Mouse (Mus musculus) stomach, postnatal 0 days (tissue): ENCODE data around the gene Il16. TPM values are rescaled to one million over a fixed set of nuclear protein-coding genes. Genes with fewer than 3 reads are reported as not detected.

Experiments
- ATAC-seq: fragments of 200-750 bp; cut with Nextera tagmentation; 2 replicates; pipeline ENCODE4 v1.8.0; 2017; ENCODE audit not compliant: low FRiP score, low TSS enrichment
- DNase-seq: peaks from one replicate; pipeline ENCODE4 v3.0.0-alpha.2; 2016; ENCODE audit warnings: low spot score
- H3K27ac ChIP-seq: fragments of 300-500 bp; sonication (generic); replicated peaks from 2 replicates; pipeline ENCODE4 v1.5.1; 2014; ENCODE audit warnings: mild to moderate bottlenecking, control low read depth
- H3K27me3 ChIP-seq: fragments of 300-500 bp; sonication (generic); 2 replicates; pipeline ENCODE4 v1.6.1; 2014; ENCODE audit warnings: low read length; ENCODE audit not compliant: control insufficient read depth, insufficient read depth
- H3K36me3 ChIP-seq: fragments of 300-500 bp; sonication (generic); 2 replicates; pipeline ENCODE4 v1.6.1; 2014; ENCODE audit warnings: low read length, mixed read lengths; ENCODE audit not compliant: control insufficient read depth, insufficient read depth
- H3K4me1 ChIP-seq: fragments of 300-500 bp; sonication (generic); replicated peaks from 2 replicates; pipeline ENCODE4 v1.6.1; 2014; ENCODE audit warnings: antibody characterized with exemption; ENCODE audit not compliant: control insufficient read depth, insufficient read depth
- H3K4me2 ChIP-seq: fragments of 300-500 bp; sonication (generic); replicated peaks from 2 replicates; pipeline ENCODE4 v1.6.1; 2014; ENCODE audit warnings: low read depth, mild to moderate bottlenecking, control low read depth, moderate library complexity
- H3K4me3 ChIP-seq: fragments of 300-500 bp; sonication (generic); 2 replicates; pipeline ENCODE4 v1.5.1; 2014; ENCODE audit warnings: low read depth, low read length, control low read depth
- H3K9ac ChIP-seq: fragments of 300-500 bp; sonication (generic); 2 replicates; pipeline ENCODE4 v1.6.1; 2014; ENCODE audit warnings: mild to moderate bottlenecking, low read length, control low read depth, mixed read lengths
- H3K9me3 ChIP-seq: fragments of 300-500 bp; sonication (generic); 2 replicates; pipeline ENCODE4 v1.6.1; 2016; ENCODE audit warnings: low read length; ENCODE audit not compliant: control insufficient read depth
- CTCF ChIP-seq: IDR thresholded peaks from 2 replicates; pipeline ENCODE4 v1.5.1; 2016; ENCODE audit warnings: antibody characterized with exemption, low read depth, mild to moderate bottlenecking, moderate library complexity
- EP300 ChIP-seq: optimal IDR thresholded peaks from 2 replicates; pipeline ENCODE3; 2016; ENCODE audit warnings: antibody characterized with exemption
- WGBS: fragments of 180-500 bp; shearing (Covaris S2); extraction: QIAGEN DNeasy Blood & Tissue Kit; methylation state at CpG from one replicate; pipeline ENCODE4 v1.1.7; 2014; 5-methylcytosine and 5-hydroxymethylcytosine counted together
- polyA plus RNA-seq: library from polyadenylated mRNA; unstranded; fragments of >200 nt; fragmentation: Nextera tagmentation; extraction: Ambion mirVana; gene quantifications from 2 replicates; pipeline ENCODE4 v1.2.1, GENCODE M21; 2015

The Il16 gene
- polyA plus RNA-seq, 1 experiment from 2014 or later, result 2.8 TPM

GRCm38 (mm10) chr7:83652498-83652897, 93.0 kb downstream of the Il16 start:
- ATAC-seq, result no peak
- H3K9me3 ChIP-seq, result no peaks in the 10 kb centered on the region
- no peak overlapping the region for H3K9ac ChIP-seq
- H3K4me1 ChIP-seq, result no peaks in the 10 kb centered on the region
- WGBS, result 83% methylated on average over 5 of the region's 5 CpGs
- peak; percentile 15; the same call in 1 of the 2 replicates for TF ChIP-seq CTCF
- no peak for TF ChIP-seq EP300
- no peaks in the 10 kb centered on the region for H3K27me3 ChIP-seq
- H3K27ac ChIP-seq, result no peak overlapping the region
- no peak for DNase-seq
- H3K36me3 ChIP-seq, result no peaks in the 10 kb centered on the region
- no peak overlapping the region for H3K4me3 ChIP-seq
- no peak overlapping the region for H3K4me2 ChIP-seq

GRCm38 (mm10) chr7:83650638-83651037, 94.9 kb downstream of the Il16 start:
- Histone ChIP-seq H3K27me3 (no peaks in the 10 kb centered on the region), H3K4me2 (no peak overlapping the region), H3K4me1 (no peaks in the 10 kb centered on the region), H3K36me3 (no peaks in the 10 kb centered on the region), H3K4me3 (no peak overlapping the region), H3K27ac (no peak overlapping the region), H3K9me3 (no peaks in the 10 kb centered on the region), H3K9ac (no peak overlapping the region)
- TF ChIP-seq EP300, result no peak
- TF ChIP-seq CTCF, result no peak
- DNase-seq (no peak), ATAC-seq (no peak)
- WGBS, result 84% methylated on average over 5 of the region's 5 CpGs

GRCm38 (mm10) chr7:83648807-83649206, 96.7 kb downstream of the Il16 start:
- Histone ChIP-seq H3K27me3 (no peaks in the 10 kb centered on the region), H3K4me3 (no peak overlapping the region), H3K36me3 (no peaks in the 10 kb centered on the region), H3K9me3 (no peaks in the 10 kb centered on the region), H3K9ac (no peak overlapping the region), H3K4me1 (no peaks in the 10 kb centered on the region), H3K4me2 (no peak overlapping the region), H3K27ac (no peak overlapping the region; the same call in 1 of the 2 replicates)
- DNase-seq, result no peak
- TF ChIP-seq EP300 (no peak), CTCF (no peak)
- peak; percentile 21; the same call in 1 of the 2 replicates for ATAC-seq
- WGBS, result 31% methylated on average over 7 of the region's 7 CpGs

GRCm38 (mm10) chr7:83645476-83645875, 100.0 kb downstream of the Il16 start:
- no peak for TF ChIP-seq EP300
- TF ChIP-seq CTCF, result no peak
- no peak for DNase-seq
- WGBS, result 80% methylated on average over 5 of the region's 5 CpGs

GRCm38 (mm10) chr7:83644761-83645160, 100.8 kb downstream of the Il16 start:
- Histone ChIP-seq H3K4me3 (no peak overlapping the region), H3K9ac (no peak overlapping the region), H3K36me3 (peaks cover 4% of the 10 kb centered on the region; the same call in 1 of the 2 replicates), H3K4me2 (no peak overlapping the region), H3K9me3 (no peaks in the 10 kb centered on the region), H3K27me3 (no peaks in the 10 kb centered on the region), H3K4me1 (no peaks in the 10 kb centered on the region), H3K27ac (no peak overlapping the region)
- no peak for DNase-seq
- no peak for TF ChIP-seq CTCF
- TF ChIP-seq EP300, result no peak
- 84% methylated on average over 2 of the region's 2 CpGs for WGBS
- no peak for ATAC-seq

More at GRCm38 (mm10) chr7:83645476-83645875, 100.0 kb downstream of the Il16 start:
- Histone ChIP-seq H3K4me3 (no peak overlapping the region), H3K27me3 (no peaks in the 10 kb centered on the region), H3K9ac (no peak overlapping the region), H3K27ac (no peak overlapping the region), H3K4me2 (no peak overlapping the region), H3K4me1 (no peaks in the 10 kb centered on the region), H3K36me3 (peaks cover 4% of the 10 kb centered on the region; the same call in 1 of the 2 replicates), H3K9me3 (no peaks in the 10 kb centered on the region)
- no peak for ATAC-seq

GRCm38 (mm10) chr7:83643581-83643980, 101.9 kb downstream of the Il16 start:
- Histone ChIP-seq H3K9ac (no peak overlapping the region), H3K4me2 (no peak overlapping the region), H3K4me1 (no peaks in the 10 kb centered on the region), H3K27me3 (no peaks in the 10 kb centered on the region), H3K27ac (no peak overlapping the region), H3K36me3 (peaks cover 9% of the 10 kb centered on the region; the same call in 1 of the 2 replicates), H3K4me3 (no peak overlapping the region), H3K9me3 (no peaks in the 10 kb centered on the region)
- TF ChIP-seq CTCF (no peak), EP300 (no peak)
- WGBS, result 82% methylated on average over 6 of the region's 6 CpGs
- DNase-seq (no peak), ATAC-seq (no peak)
